Mouse (Mus musculus) lung, embryonic 15.5 days (tissue): ENCODE measurements at regions not wholly inside any gene's neighbourhood (a gene's known extent, or its start where the extent isn't known, plus 50 kb on each side); places are given as distances from the start of the nearest gene placed in this dataset.
"Not testable (repeated sequence)": the region's sequence is repeated elsewhere in the genome, so short reads cannot be mapped to it uniquely, and the experiment has no call there.

Source experiments
- ATAC-seq: fragments of 200-750 bp; cut with Nextera tagmentation; 2 replicates; pipeline ENCODE4 v1.8.0; 2017; ENCODE audit warnings: moderate number of reproducible peaks, borderline replicate concordance; ENCODE audit not compliant: low FRiP score, low TSS enrichment; ENCODE audit errors: extremely low read depth
- H3K27ac ChIP-seq: fragments of 300-500 bp; sonication (generic); 2 replicates; pipeline ENCODE4 v1.5.1; 2015; ENCODE audit warnings: moderate library complexity, mild to moderate bottlenecking, inconsistent platforms
- H3K27me3 ChIP-seq: fragments of 300-500 bp; sonication (generic); 2 replicates; pipeline ENCODE4 v1.6.1; 2015; ENCODE audit warnings: inconsistent platforms
- H3K36me3 ChIP-seq: fragments of 300-500 bp; sonication (generic); 2 replicates; pipeline ENCODE4 v1.6.1; 2015; ENCODE audit warnings: inconsistent platforms
- H3K4me1 ChIP-seq: fragments of 300-500 bp; sonication (generic); 2 replicates; pipeline ENCODE4 v1.6.1; 2015; ENCODE audit warnings: inconsistent platforms
- H3K4me2 ChIP-seq: fragments of 300-500 bp; sonication (generic); 2 replicates; pipeline ENCODE4 v1.6.1; 2015; ENCODE audit warnings: inconsistent platforms, mild to moderate bottlenecking, moderate library complexity
- H3K4me3 ChIP-seq: fragments of 300-500 bp; sonication (generic); 2 replicates; pipeline ENCODE4 v1.5.1; 2015; ENCODE audit warnings: mild to moderate bottlenecking, inconsistent platforms
- H3K9ac ChIP-seq: fragments of 300-500 bp; sonication (generic); 2 replicates; pipeline ENCODE4 v1.6.1; 2015; ENCODE audit warnings: inconsistent platforms
- H3K9me3 ChIP-seq: fragments of 300-500 bp; sonication (generic); 2 replicates; pipeline ENCODE4 v1.6.1; 2016; ENCODE audit warnings: inconsistent platforms
- WGBS: fragments of 180-500 bp; shearing (Covaris S2); methylation state at CpG from one replicate; pipeline ENCODE4 v1.1.7; 2015; 5-methylcytosine and 5-hydroxymethylcytosine counted together

- no peaks in the 10 kb centered on the region for H3K36me3 ChIP-seq
- no peak overlapping the region for H3K9ac ChIP-seq
- H3K27ac ChIP-seq, result no peak overlapping the region
- WGBS, result 61% methylated on average over 7 of the region's 7 CpGs
- no peak for ATAC-seq
- H3K27me3 ChIP-seq, result no peaks in the 10 kb centered on the region
- no peaks in the 10 kb centered on the region for H3K9me3 ChIP-seq
- H3K4me2 ChIP-seq, result no peak overlapping the region
- no peaks in the 10 kb centered on the region for H3K4me1 ChIP-seq
- no peak overlapping the region for H3K4me3 ChIP-seq
These were observed 558.2 kb downstream of the Isl1 start for GRCm38 (mm10) chr13:115751271-115751670.

DNA sequence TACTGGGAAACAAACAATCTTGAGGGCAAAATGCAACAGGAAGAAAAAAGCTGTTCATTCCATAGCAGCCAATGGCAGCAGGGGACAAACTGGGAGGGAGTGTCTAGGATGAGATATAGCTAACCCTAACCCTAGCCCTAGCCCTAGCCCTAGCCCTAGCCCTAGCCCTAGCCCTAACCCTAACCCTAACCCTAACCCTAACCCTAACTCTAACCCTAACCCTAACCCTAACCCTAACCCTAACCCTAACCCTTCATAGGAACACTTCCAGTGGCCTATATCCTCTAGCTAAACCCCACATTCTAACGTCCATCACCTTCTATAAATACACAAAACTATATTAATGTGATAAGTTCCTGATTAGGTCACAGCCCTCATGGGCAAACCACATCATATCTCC, 567.4 kb downstream of the Isl1 start:
- not testable (repeated sequence) for H3K27me3 ChIP-seq, H3K36me3 ChIP-seq, H3K27ac ChIP-seq, H3K9ac ChIP-seq, H3K9me3 ChIP-seq, ATAC-seq, H3K4me1 ChIP-seq, H3K4me3 ChIP-seq, H3K4me2 ChIP-seq
- 53% methylated on average over 1 of the region's 1 CpGs for WGBS

GRCm38 (mm10) chr13:115727986-115728385, 581.5 kb downstream of the Isl1 start:
- WGBS, result 84% methylated on average over 5 of the region's 5 CpGs
- Histone ChIP-seq H3K4me1 (no peaks in the 10 kb centered on the region), H3K4me2 (no peak overlapping the region), H3K4me3 (no peak overlapping the region), H3K9me3 (no peaks in the 10 kb centered on the region), H3K27ac (no peak overlapping the region), H3K27me3 (no peaks in the 10 kb centered on the region), H3K9ac (no peak overlapping the region), H3K36me3 (no peaks in the 10 kb centered on the region)
- no peak for ATAC-seq

DNA sequence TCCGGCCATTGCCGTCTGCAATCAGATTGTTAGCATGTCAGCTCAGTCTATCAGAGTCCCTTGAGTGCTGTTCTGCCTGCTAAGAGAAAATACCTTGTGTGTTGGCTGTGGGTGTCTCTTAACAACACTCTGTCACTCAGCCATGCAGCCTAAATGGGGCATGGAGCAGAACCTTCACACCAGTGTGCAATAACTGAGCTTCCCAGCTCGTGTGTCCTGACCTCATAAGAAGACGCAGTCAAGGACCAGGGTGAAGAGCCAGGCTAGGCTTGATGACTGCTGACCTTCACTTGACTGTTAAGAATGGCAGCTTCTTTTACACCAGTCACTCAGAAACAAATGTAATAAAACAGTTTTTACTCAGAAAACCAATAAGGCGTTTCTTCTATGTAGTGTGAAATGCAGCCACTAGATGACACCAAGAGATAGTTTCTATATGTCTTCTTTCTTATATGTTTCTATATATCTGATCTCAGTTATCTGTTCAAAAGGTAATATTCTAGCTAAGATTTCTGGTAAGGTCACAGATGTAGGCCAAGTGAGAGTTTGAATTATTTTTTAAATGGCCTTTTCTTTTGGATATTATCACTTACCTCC, 584.0 kb downstream of the Isl1 start:
- no peak overlapping the region for H3K27ac ChIP-seq
- no peak for ATAC-seq
- H3K27me3 ChIP-seq, result no peaks in the 10 kb centered on the region
- H3K36me3 ChIP-seq, result no peaks in the 10 kb centered on the region
- 51% methylated on average over 5 of the region's 5 CpGs for WGBS
- no peak overlapping the region for H3K4me3 ChIP-seq
- no peaks in the 10 kb centered on the region for H3K4me1 ChIP-seq
- H3K4me2 ChIP-seq, result no peak overlapping the region
- H3K9ac ChIP-seq, result no peak overlapping the region
- H3K9me3 ChIP-seq, result no peaks in the 10 kb centered on the region

- 87% methylated on average over 2 of the region's 2 CpGs for WGBS
- Histone ChIP-seq H3K9ac (no peak overlapping the region), H3K4me3 (no peak overlapping the region), H3K4me2 (no peak overlapping the region), H3K9me3 (no peaks in the 10 kb centered on the region), H3K36me3 (no peaks in the 10 kb centered on the region), H3K27ac (no peak overlapping the region), H3K27me3 (no peaks in the 10 kb centered on the region), H3K4me1 (no peaks in the 10 kb centered on the region)
- no peak for ATAC-seq
These were observed 590.2 kb downstream of the Isl1 start for GRCm38 (mm10) chr13:115719276-115719675.

DNA sequence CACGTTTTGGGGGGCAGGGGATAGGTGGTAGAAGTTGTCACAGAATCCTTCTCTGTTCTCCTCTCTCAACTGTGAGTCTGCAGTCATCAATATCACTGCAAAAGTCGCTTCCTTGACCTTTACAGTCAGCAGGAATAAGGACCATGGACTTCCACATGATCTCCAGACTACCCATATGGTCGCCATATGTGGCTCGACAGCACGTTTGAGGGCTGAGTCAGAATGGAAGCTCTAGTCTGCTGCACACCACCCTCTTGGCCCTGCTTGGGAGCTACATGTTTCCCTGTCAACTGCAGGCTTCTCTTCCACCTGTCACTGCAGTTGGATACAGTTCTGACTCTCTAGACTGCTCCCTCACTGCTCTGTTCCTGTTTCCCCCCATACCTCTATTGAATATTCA, 590.6 kb downstream of the Isl1 start:
- no peak overlapping the region for H3K9ac ChIP-seq
- ATAC-seq, result no peak
- 61% methylated on average over 5 of the region's 5 CpGs for WGBS
- H3K27me3 ChIP-seq, result no peaks in the 10 kb centered on the region
- H3K4me3 ChIP-seq, result no peak overlapping the region
- H3K4me1 ChIP-seq, result no peaks in the 10 kb centered on the region
- H3K9me3 ChIP-seq, result no peaks in the 10 kb centered on the region
- no peak overlapping the region for H3K4me2 ChIP-seq
- H3K27ac ChIP-seq, result no peak overlapping the region
- H3K36me3 ChIP-seq, result no peaks in the 10 kb centered on the region

DNA sequence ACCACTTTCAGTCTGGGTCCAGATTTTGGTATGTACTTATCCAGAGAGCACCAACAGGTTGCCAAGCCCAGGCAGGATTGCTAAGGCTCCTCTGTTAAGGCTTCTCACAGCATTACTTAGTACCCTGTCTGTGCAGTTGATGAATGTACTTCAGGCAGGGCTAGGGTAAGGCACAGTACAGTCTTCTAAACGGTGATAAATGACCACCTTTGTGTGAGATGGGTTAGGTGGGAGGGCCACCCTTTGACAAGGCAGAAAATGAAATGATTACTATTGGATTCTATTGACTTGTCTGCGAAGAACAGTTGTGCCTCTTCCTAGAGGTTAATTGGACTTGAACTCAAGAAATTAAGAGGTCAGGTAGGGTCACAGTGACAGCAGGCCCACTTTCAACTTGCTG, 594.4 kb upstream of the Itga1 start:
- Histone ChIP-seq H3K4me1 (no peaks in the 10 kb centered on the region), H3K4me2 (no peak overlapping the region), H3K36me3 (no peaks in the 10 kb centered on the region), H3K27me3 (no peaks in the 10 kb centered on the region), H3K27ac (no peak overlapping the region), H3K9ac (no peak overlapping the region), H3K9me3 (no peaks in the 10 kb centered on the region), H3K4me3 (no peak overlapping the region)
- no peak for ATAC-seq
- 32% methylated on average over 2 of the region's 2 CpGs for WGBS

DNA sequence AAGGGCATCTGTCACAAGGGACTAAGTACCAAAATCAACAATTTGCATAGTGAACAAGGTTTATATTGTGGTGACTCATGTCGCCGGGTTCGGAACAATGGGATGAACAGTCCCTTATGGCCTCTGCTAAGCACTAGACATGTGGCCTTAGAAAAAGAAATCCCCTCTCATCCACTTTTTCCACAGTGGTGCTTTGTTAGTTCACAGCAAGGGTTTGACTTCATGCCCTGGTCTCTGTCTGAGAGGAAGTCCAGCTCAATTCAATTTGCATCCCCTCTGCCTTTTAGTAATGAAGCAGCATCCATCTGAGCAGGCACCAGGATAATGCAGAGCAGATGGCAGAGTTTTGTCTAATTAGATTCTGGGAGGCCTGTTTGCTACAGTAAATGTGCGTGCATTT, 585.7 kb upstream of the Itga1 start:
- no peak for ATAC-seq
- WGBS, result 84% methylated on average over 4 of the region's 4 CpGs
- Histone ChIP-seq H3K9me3 (no peaks in the 10 kb centered on the region), H3K9ac (no peak overlapping the region), H3K36me3 (no peaks in the 10 kb centered on the region), H3K4me1 (no peaks in the 10 kb centered on the region), H3K4me3 (no peak overlapping the region), H3K27me3 (no peaks in the 10 kb centered on the region), H3K27ac (no peak overlapping the region), H3K4me2 (no peak overlapping the region)

- Histone ChIP-seq H3K9me3 (no peaks in the 10 kb centered on the region), H3K27me3 (no peaks in the 10 kb centered on the region), H3K9ac (no peak overlapping the region), H3K36me3 (no peaks in the 10 kb centered on the region), H3K4me2 (no peak overlapping the region), H3K4me1 (no peaks in the 10 kb centered on the region), H3K27ac (no peak overlapping the region), H3K4me3 (no peak overlapping the region)
- WGBS, result 31% methylated on average over 6 of the region's 6 CpGs
- no peak for ATAC-seq
These were observed 577.8 kb upstream of the Itga1 start for GRCm38 (mm10) chr13:115679591-115679990.

DNA sequence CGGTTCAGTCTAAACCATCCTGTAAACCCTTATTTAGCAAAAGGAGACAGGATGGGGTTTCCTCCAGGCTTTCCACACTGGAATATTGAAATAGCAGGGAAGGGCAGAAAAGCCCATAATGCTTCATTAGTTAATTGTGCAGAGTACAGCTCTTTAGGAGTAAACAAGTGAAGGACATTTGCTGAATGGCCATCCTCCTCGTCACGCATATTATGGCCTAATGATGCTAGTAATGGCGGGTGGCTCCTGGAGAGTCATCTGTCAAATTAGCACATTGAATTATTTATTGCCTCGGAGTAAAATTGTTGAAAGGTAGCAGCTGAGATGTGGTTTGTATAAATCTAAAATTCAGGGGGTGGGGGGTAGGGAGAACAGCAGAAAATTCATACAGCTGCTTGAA, 575.1 kb upstream of the Itga1 start:
- Histone ChIP-seq H3K9ac (no peak overlapping the region), H3K27me3 (no peaks in the 10 kb centered on the region), H3K36me3 (no peaks in the 10 kb centered on the region), H3K27ac (no peak overlapping the region), H3K9me3 (no peaks in the 10 kb centered on the region), H3K4me1 (no peaks in the 10 kb centered on the region), H3K4me3 (no peak overlapping the region), H3K4me2 (no peak overlapping the region)
- ATAC-seq, result no peak
- WGBS, result 76% methylated on average over 5 of the region's 5 CpGs

GRCm38 (mm10) chr13:115673729-115674128, 572.0 kb upstream of the Itga1 start:
- H3K36me3 ChIP-seq, result no peaks in the 10 kb centered on the region
- 22% methylated on average over 5 of the region's 5 CpGs for WGBS

DNA sequence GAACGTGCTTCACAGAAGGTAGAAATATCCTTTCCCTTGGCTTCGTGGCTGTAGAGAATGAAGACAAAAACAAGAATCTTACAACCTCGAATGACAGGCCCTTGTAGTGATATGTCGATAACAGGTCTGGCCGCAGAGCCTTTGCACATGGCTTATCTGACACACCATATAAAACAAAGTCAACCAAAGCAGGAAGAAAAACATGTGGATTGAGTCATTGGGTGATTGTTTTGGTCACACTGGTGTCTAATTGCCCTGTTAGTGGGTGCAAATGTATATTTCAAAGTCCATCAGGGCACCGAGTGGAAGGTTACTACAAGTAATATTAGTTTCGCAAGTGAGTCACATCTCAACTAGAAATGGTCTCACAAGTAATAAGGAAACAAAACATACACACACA, 569.9 kb upstream of the Itga1 start:
- Histone ChIP-seq H3K4me1 (no peaks in the 10 kb centered on the region), H3K4me3 (no peak overlapping the region), H3K9me3 (no peaks in the 10 kb centered on the region), H3K4me2 (no peak overlapping the region), H3K9ac (no peak overlapping the region), H3K27ac (no peak overlapping the region), H3K36me3 (no peaks in the 10 kb centered on the region), H3K27me3 (no peaks in the 10 kb centered on the region)
- no peak for ATAC-seq
- 64% methylated on average over 7 of the region's 7 CpGs for WGBS

More at GRCm38 (mm10) chr13:115673729-115674128, 572.0 kb upstream of the Itga1 start:
- H3K27me3 ChIP-seq, result no peaks in the 10 kb centered on the region
- no peak for ATAC-seq
- H3K9ac ChIP-seq, result no peak overlapping the region
- H3K27ac ChIP-seq, result no peak overlapping the region
- H3K4me2 ChIP-seq, result no peak overlapping the region
- H3K9me3 ChIP-seq, result no peaks in the 10 kb centered on the region
- no peak overlapping the region for H3K4me3 ChIP-seq
- no peaks in the 10 kb centered on the region for H3K4me1 ChIP-seq

DNA sequence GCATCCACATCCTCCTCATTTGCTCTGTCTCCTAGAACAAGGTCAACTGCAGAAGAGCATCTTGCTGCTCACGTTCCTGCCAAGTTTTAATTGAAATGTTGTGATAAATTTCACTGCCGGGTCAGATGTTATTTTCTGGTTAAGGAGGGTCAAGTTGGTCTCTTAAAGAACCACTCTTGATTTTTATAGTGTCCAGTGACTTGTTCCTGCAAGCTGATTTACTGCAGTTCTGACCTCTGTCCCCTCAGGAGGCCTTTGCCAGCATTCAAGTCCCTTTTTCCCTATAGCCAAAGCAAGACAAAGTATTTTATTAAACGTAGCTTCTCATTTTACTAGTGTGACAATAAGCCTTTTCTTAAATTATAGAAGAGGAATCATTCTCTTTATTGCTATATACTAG, 567.8 kb upstream of the Itga1 start:
- H3K4me1 ChIP-seq, result no peaks in the 10 kb centered on the region
- no peak overlapping the region for H3K27ac ChIP-seq
- H3K9ac ChIP-seq, result no peak overlapping the region
- H3K9me3 ChIP-seq, result no peaks in the 10 kb centered on the region
- no peak overlapping the region for H3K4me3 ChIP-seq
- no peak for ATAC-seq
- H3K27me3 ChIP-seq, result no peaks in the 10 kb centered on the region
- WGBS, result 49% methylated on average over 3 of the region's 3 CpGs
- H3K4me2 ChIP-seq, result no peak overlapping the region
- H3K36me3 ChIP-seq, result no peaks in the 10 kb centered on the region
